Mouse (Mus musculus): ENCODE results near the gene Aida.

- TF ChIP-seq CTCF (IDR thresholded peaks at IDR 0.05; ENCODE audit: control insufficient read depth, insufficient read depth, insufficient replicate concordance, low read depth, low read length) = no peak
- no peak for TF ChIP-seq POLR2A (IDR thresholded peaks at IDR 0.05; ENCODE audit: control insufficient read depth, low read depth, low read length)
Observed at GRCm38 (mm10) chr1:183272867-183273818, 23.2 kb upstream of the Aida start.
